Mouse (Mus musculus) heart, embryonic 11.5 days (tissue): ENCODE measurements around the gene Gnb2. TPM values are rescaled to one million over a fixed set of nuclear protein-coding genes. Genes with fewer than 3 reads are reported as not detected.
A peak's percentile ranks its signal among the peaks of the same experiment; 100 is the strongest.

Source experiments
- ATAC-seq: fragments of 200-750 bp; cut with Nextera tagmentation; replicated peaks from 2 replicates; pipeline ENCODE4 v1.8.0; 2017; ENCODE audit warnings: moderate library complexity; ENCODE audit not compliant: insufficient number of reproducible peaks, low FRiP score, low TSS enrichment
- H3K27ac ChIP-seq: fragments of 300-500 bp; sonication (generic); 2 replicates; pipeline ENCODE4 v1.5.1; 2014; ENCODE audit warnings: mild to moderate bottlenecking, low read depth, low read length
- H3K27me3 ChIP-seq: fragments of 300-500 bp; sonication (generic); 2 replicates; pipeline ENCODE4 v1.6.1; 2014; ENCODE audit warnings: mild to moderate bottlenecking, low read length, mixed read lengths; ENCODE audit not compliant: control insufficient read depth, insufficient read depth
- H3K36me3 ChIP-seq: fragments of 300-500 bp; sonication (generic); 2 replicates; pipeline ENCODE4 v1.6.1; 2014; ENCODE audit warnings: mild to moderate bottlenecking, low read length, moderate library complexity, mixed read lengths; ENCODE audit not compliant: control insufficient read depth, insufficient read depth
- H3K4me1 ChIP-seq: fragments of 300-500 bp; sonication (generic); 2 replicates; pipeline ENCODE4 v1.6.1; 2014; ENCODE audit warnings: low read length; ENCODE audit not compliant: control insufficient read depth, insufficient read depth
- H3K4me2 ChIP-seq: fragments of 300-500 bp; sonication (generic); 2 replicates; pipeline ENCODE4 v1.6.1; 2014; ENCODE audit warnings: mild to moderate bottlenecking, moderate library complexity
- H3K4me3 ChIP-seq: fragments of 300-500 bp; sonication (generic); 2 replicates; pipeline ENCODE4 v1.5.1; 2014; ENCODE audit warnings: low read depth, low read length
- H3K9ac ChIP-seq: fragments of 300-500 bp; sonication (generic); 2 replicates; pipeline ENCODE4 v1.6.1; 2014; ENCODE audit warnings: mild to moderate bottlenecking, low read depth, low read length, moderate library complexity
- H3K9me3 ChIP-seq: fragments of 300-500 bp; sonication (generic); replicated peaks from 2 replicates; pipeline ENCODE4 v1.6.1; 2016; ENCODE audit warnings: low read length; ENCODE audit not compliant: control insufficient read depth
- WGBS: fragments of 180-500 bp; shearing (Covaris S2); extraction: QIAGEN DNeasy Blood & Tissue Kit; methylation state at CpG from one replicate; pipeline ENCODE4 v1.1.7; 2014; ENCODE audit not compliant: insufficient replicate concordance; 5-methylcytosine and 5-hydroxymethylcytosine counted together
- microRNA-seq: library from miRNA; unstranded; fragments of <30 nt; microRNA quantifications from one replicate; pipeline ENCODE4, GENCODE M21; 2016; ENCODE audit warnings: borderline number of aligned reads
- polyA plus RNA-seq: library from polyadenylated mRNA; unstranded; fragments of >200 nt; fragmentation: Nextera tagmentation; extraction: Ambion mirVana; gene quantifications from 2 replicates; pipeline ENCODE4 v1.2.1, GENCODE M21; 2014

Gene Gnb2
- polyA plus RNA-seq, 1 experiment from 2014 or later = 318 TPM

GRCm38 (mm10) chr5:137485851-137486155, 47.5 kb downstream of the Gnb2 start:
- H3K9me3 ChIP-seq = no peaks in the 10 kb centered on the region
- H3K4me2 ChIP-seq = peak overlapping the region; percentile 55
- no peak overlapping the region for H3K27ac ChIP-seq
- 1% methylated on average over 17 of the region's 17 CpGs for WGBS
- no peak overlapping the region; the same call in 1 of the 2 replicates for H3K9ac ChIP-seq
- H3K4me1 ChIP-seq = 0 out of 2 replicates have a peak, but pooled peaks cover 3% of the 10 kb centered on the region
- ATAC-seq = no peak
- H3K4me3 ChIP-seq = peak overlapping the region; percentile 28
- H3K36me3 ChIP-seq = no peaks in the 10 kb centered on the region
- peaks cover 23% of the 10 kb centered on the region for H3K27me3 ChIP-seq

DNA sequence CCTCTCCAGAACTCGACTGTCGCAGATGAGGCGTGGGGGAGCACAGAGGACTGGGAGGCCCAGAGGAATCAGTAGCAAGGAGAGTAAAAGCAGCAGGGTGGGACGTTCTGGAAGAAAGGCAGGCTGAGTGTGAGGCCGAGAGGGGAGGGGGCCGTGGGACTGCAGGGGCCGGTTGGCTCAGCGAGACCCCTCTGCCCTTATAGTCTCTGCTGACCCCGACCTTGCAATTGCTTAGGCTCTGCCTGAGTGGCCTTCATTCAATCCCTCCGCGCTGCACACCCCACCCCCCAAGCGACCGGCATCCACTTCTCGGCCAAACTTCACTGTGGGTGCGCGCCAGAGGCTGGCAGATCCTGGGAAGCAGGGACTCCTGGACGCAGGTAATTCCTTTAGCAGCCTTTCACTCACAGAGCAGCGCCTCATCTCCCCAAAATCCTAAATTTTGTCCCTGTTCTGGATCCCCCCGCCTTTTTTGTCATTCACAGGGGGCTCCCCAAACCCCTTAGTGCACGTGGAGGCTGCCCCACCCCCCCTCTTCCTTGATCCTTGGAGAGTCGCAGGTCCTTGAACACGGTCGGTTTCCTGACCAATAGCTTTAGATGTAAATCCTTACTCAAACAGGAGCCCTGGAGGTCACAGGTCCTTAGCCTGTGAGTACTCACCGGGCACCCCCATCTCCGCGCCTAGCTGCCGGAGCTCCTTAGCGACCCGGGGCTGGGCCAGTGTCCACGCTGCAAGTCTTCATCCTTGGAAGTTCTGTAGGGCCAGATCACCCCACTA, 48.0 kb downstream of the Gnb2 start:
- H3K9me3 ChIP-seq = no peaks in the 10 kb centered on the region
- H3K36me3 ChIP-seq = no peaks in the 10 kb centered on the region
- no peak for ATAC-seq
- H3K27ac ChIP-seq = no peak overlapping the region
- peak overlapping the region; percentile 28 for H3K4me3 ChIP-seq
- peak overlapping the region; percentile 55 for H3K4me2 ChIP-seq
- H3K27me3 ChIP-seq = peaks cover 23% of the 10 kb centered on the region
- peak overlapping the region; percentile 24 for H3K9ac ChIP-seq
- 0 out of 2 replicates have a peak, but pooled peaks cover 3% of the 10 kb centered on the region for H3K4me1 ChIP-seq
- 9% methylated on average over 28 of the region's 30 CpGs for WGBS

DNA sequence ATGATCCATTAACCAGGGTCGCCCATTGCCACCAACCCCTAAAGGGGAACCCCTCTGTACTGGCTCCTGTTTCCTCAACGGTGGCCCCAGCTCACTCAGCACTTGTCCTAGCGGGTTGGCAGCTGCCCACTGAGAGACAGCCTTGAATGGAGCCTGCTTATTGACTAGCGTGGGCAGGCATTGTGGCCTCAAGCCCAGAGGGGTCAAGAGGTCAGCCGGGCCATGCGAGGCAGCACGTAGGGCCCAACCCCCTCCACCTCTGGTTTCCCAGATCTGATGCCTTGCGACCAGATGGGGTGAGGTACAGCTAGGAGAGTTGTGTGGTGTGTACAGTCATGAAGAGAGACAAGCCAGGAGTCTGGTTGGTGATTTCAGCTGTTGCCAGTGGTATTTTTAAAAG, 51.4 kb downstream of the Gnb2 start:
- H3K27ac ChIP-seq = no peak overlapping the region
- no peak overlapping the region for H3K4me3 ChIP-seq
- H3K4me2 ChIP-seq = no peak overlapping the region
- H3K9ac ChIP-seq = no peak overlapping the region
- no peaks in the 10 kb centered on the region for H3K36me3 ChIP-seq
- H3K27me3 ChIP-seq = peaks cover 23% of the 10 kb centered on the region
- H3K9me3 ChIP-seq = no peaks in the 10 kb centered on the region
- 45% methylated on average over 8 of the region's 8 CpGs for WGBS
- ATAC-seq = no peak
- H3K4me1 ChIP-seq = 0 out of 2 replicates have a peak, but pooled peaks cover 3% of the 10 kb centered on the region

DNA sequence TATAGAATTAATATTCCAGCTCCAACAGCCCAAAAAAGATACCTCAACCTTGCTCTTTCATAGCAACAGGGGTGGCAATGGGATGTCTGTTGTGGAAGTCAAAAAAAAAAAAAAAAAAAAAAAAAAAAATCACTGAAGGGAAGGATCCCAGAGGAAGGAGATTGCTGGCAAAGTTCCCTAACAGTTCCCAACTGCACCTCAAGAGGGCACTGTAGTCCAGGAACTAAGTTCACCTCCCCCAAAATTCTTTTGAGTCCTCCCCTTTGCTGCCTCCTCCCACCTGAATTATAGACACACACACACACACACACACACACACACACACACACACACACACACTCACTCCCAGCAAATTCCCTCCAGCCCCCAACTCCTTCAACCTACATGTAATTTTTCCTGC, 52.2 kb downstream of the Gnb2 start:
- no peak overlapping the region for H3K4me3 ChIP-seq
- no peak overlapping the region for H3K9ac ChIP-seq
- H3K4me1 ChIP-seq = 0 out of 2 replicates have a peak, but pooled peaks cover 3% of the 10 kb centered on the region
- no peaks in the 10 kb centered on the region for H3K36me3 ChIP-seq
- ATAC-seq = no peak
- no peaks in the 10 kb centered on the region for H3K9me3 ChIP-seq
- H3K27me3 ChIP-seq = peaks cover 18% of the 10 kb centered on the region
- H3K4me2 ChIP-seq = no peak overlapping the region
- H3K27ac ChIP-seq = no peak overlapping the region

Small RNA genes lying within 50 kb of the gene (microRNA-seq; reads per million reads assigned to microRNA genes)
- gene Mir6418 = 1.0 reads per million, percentile 13 among the genes with 10 or more reads in this experiment

Other genes starting within 250 kb of the Gnb2 start
- 20.3 and 22.2 TPM in 2 replicates for gene Ache, start 246.0 kb downstream of the Gnb2 start, polyA plus RNA-seq
- 9.1 and 10.3 TPM in 2 replicates for gene Ufsp1, start 238.9 kb downstream of the Gnb2 start, polyA plus RNA-seq
- gene Srrt, start 225.8 kb downstream of the Gnb2 start, polyA plus RNA-seq = 92.0 and 96.9 TPM in 2 replicates
- 36.7 and 41.1 TPM in 2 replicates for gene Trip6, start 219.1 kb downstream of the Gnb2 start, polyA plus RNA-seq
- gene Slc12a9, start 199.9 kb downstream of the Gnb2 start, polyA plus RNA-seq = 5.1 and 5.6 TPM in 2 replicates
- 27.3 and 35.6 TPM in 2 replicates for gene Ephb4, start 183.4 kb downstream of the Gnb2 start, polyA plus RNA-seq
- 0.03 and 0.11 TPM in 2 replicates for gene Zan, start 56.4 kb downstream of the Gnb2 start, polyA plus RNA-seq
- 46.5 and 50.0 TPM in 2 replicates for gene Pop7, start 31.0 kb downstream of the Gnb2 start, polyA plus RNA-seq
- gene Gigyf1, start 15.0 kb downstream of the Gnb2 start, polyA plus RNA-seq = 6.8 and 9.5 TPM in 2 replicates
- not detected in 2 replicates for gene Epo, start 268 bp downstream of the Gnb2 start, polyA plus RNA-seq
- gene Actl6b, start 20.0 kb upstream of the Gnb2 start, polyA plus RNA-seq = 0.65 and 1.0 TPM in 2 replicates
- gene Tfr2, start 36.3 kb upstream of the Gnb2 start, polyA plus RNA-seq = 2.3 and 3.5 TPM in 2 replicates
- gene Mospd3, start 67.5 kb upstream of the Gnb2 start, polyA plus RNA-seq = 13.9 and 16.0 TPM in 2 replicates
- gene Pcolce, start 80.3 kb upstream of the Gnb2 start, polyA plus RNA-seq = 120 and 134 TPM in 2 replicates
- not detected in 2 replicates for gene Fbxo24, start 95.5 kb upstream of the Gnb2 start, polyA plus RNA-seq
- 26.0 and 28.0 TPM in 2 replicates for gene Lrch4, start 95.6 kb upstream of the Gnb2 start, polyA plus RNA-seq
- 5.9 and 6.5 TPM in 2 replicates for gene Gm20605, start 95.7 kb upstream of the Gnb2 start, polyA plus RNA-seq
- 3.9 and 5.6 TPM in 2 replicates for gene Sap25, start 107.8 kb upstream of the Gnb2 start, polyA plus RNA-seq
- 0.23 TPM in 2 replicates for gene Irs3, start 112.2 kb upstream of the Gnb2 start, polyA plus RNA-seq
- gene Agfg2, start 151.2 kb upstream of the Gnb2 start, polyA plus RNA-seq = 19.9 TPM in 2 replicates
- 0.47 and 1.0 TPM in 2 replicates for gene Nyap1, start 208.1 kb upstream of the Gnb2 start, polyA plus RNA-seq
- gene Tsc22d4, start 212.2 kb upstream of the Gnb2 start, polyA plus RNA-seq = 139 and 147 TPM in 2 replicates
- 29.9 and 35.3 TPM in 2 replicates for gene Ppp1r35, start 245.3 kb upstream of the Gnb2 start, polyA plus RNA-seq